Mouse (Mus musculus): ENCODE results near the gene Gadd45b. TPM values are rescaled to one million over a fixed set of nuclear protein-coding genes. Genes with fewer than 3 reads are reported as not detected.

Gadd45b gene
- total RNA-seq, 2 experiments from 2014 or later, result 16.4 to 19.0 TPM

GRCm38 (mm10) chr10:80970159-80970558 lies 40.3 kb downstream of the Gadd45b start:
- DNase-seq (ENCODE audit: low spot score in 2 of 2), result no peak
- intact Hi-C loops (cut with DNase I), result no loop called here

GRCm38 (mm10) chr10:80971533-80971932 lies 41.7 kb downstream of the Gadd45b start:
- intact Hi-C loops (cut with DNase I), result no loop called here
- DNase-seq (ENCODE audit: low spot score in 2 of 2), result no peak

GRCm38 (mm10) chr10:80972071-80972987 lies 42.5 kb downstream of the Gadd45b start:
- DNase-seq (ENCODE audit: low spot score in 2 of 2), result no peak
- intact Hi-C loops (cut with DNase I), result no loop called here

- no peak for DNase-seq (ENCODE audit: low spot score in 2 of 2)
- intact Hi-C loops (cut with DNase I), result no loop called here
These were observed 43.8 kb downstream of the Gadd45b start for GRCm38 (mm10) chr10:80973722-80974121.

- intact Hi-C loops (cut with DNase I), result no loop called here
- no peak for DNase-seq (ENCODE audit: low spot score in 2 of 2)
These were observed 45.6 kb downstream of the Gadd45b start for GRCm38 (mm10) chr10:80975478-80975877.

- DNase-seq (ENCODE audit: low spot score in 2 of 2), result no peak
- intact Hi-C loops (cut with DNase I), result no loop called here
These were observed 51.8 kb downstream of the Gadd45b start for GRCm38 (mm10) chr10:80981564-80982112.

Other genes with a start within 250 kb of the Gadd45b start
- 10 to 100 TPM; 13.4 to 15.8 TPM for gene Mob3a, start 228.1 kb upstream of the Gadd45b start, total RNA-seq (2021)
- 10 to 100 TPM; 35.9 to 42.5 TPM for gene Izumo4, start 227.9 kb upstream of the Gadd45b start, total RNA-seq (2021)
- gene Ap3d1, start 187.8 kb upstream of the Gadd45b start, total RNA-seq (2021), result 100 to 1,000 TPM; 142 to 145 TPM
- gene Dot1l, start 174.9 kb upstream of the Gadd45b start, total RNA-seq (2021), result 10 to 100 TPM; 46.5 to 56.0 TPM
- 10 to 100 TPM; 43.9 to 50.3 TPM for gene Sf3a2, start 131.9 kb upstream of the Gadd45b start, total RNA-seq (2021)
- 10 to 100 TPM; 57.5 to 62.4 TPM for gene Plekhj1, start 131.4 kb upstream of the Gadd45b start, total RNA-seq (2021)
- 1 to 10 TPM; 1.6 to 2.7 TPM for gene Amh, start 124.8 kb upstream of the Gadd45b start, total RNA-seq (2021)
- gene Jsrp1, start 116.6 kb upstream of the Gadd45b start, total RNA-seq (2021), result 1 to 10 TPM; 4.0 to 4.5 TPM
- gene Oaz1, start 103.4 kb upstream of the Gadd45b start, total RNA-seq (2021), result 100 to 1,000 TPM; 500 to 527 TPM
- gene Lingo3, start 86.0 kb upstream of the Gadd45b start, total RNA-seq (2021), result 10 to 100 TPM; 35.6 to 48.0 TPM
- gene Lsm7, start 74.9 kb upstream of the Gadd45b start, total RNA-seq (2021), result 10 to 100 TPM; 35.9 to 47.8 TPM
- gene Sppl2b, start 74.8 kb upstream of the Gadd45b start, total RNA-seq (2021), result 10 to 100 TPM; 58.6 to 66.2 TPM
- gene Tmprss9, start 58.2 kb upstream of the Gadd45b start, total RNA-seq (2021), result under 1 TPM in 1 of 2 experiments, not detected in 1; 0.32 TPM
- 100 to 1,000 TPM; 139 TPM for gene Timm13, start 29.1 kb upstream of the Gadd45b start, total RNA-seq (2021)
- 10 to 100 TPM; 15.1 to 18.9 TPM for gene Lmnb2, start 11.8 kb upstream of the Gadd45b start, total RNA-seq (2021)
- gene Gng7, start 84.9 kb downstream of the Gadd45b start, total RNA-seq (2021), result 100 to 1,000 TPM in 1 of 2 experiments, 10 to 100 TPM in 1; 83.8 to 196 TPM
- gene Diras1, start 95.6 kb downstream of the Gadd45b start, total RNA-seq (2021), result 100 to 1,000 TPM; 108 to 110 TPM
- 10 to 100 TPM; 67.2 to 69.3 TPM for gene Slc39a3, start 107.4 kb downstream of the Gadd45b start, total RNA-seq (2021)
- gene Sgta, start 130.1 kb downstream of the Gadd45b start, total RNA-seq (2021), result 100 to 1,000 TPM; 159 to 169 TPM
- gene Thop1, start 140.0 kb downstream of the Gadd45b start, total RNA-seq (2021), result 10 to 100 TPM; 50.5 to 54.2 TPM
- under 1 TPM; 0.25 to 0.60 TPM for gene Creb3l3, start 168.8 kb downstream of the Gadd45b start, total RNA-seq (2021)
- gene Map2k2, start 175.8 kb downstream of the Gadd45b start, total RNA-seq (2021), result 100 to 1,000 TPM; 122 to 124 TPM
- gene Zbtb7a, start 205.1 kb downstream of the Gadd45b start, total RNA-seq (2021), result 100 to 1,000 TPM; 114 TPM
- gene Pias4, start 237.8 kb downstream of the Gadd45b start, total RNA-seq (2021), result 10 to 100 TPM; 26.6 to 28.7 TPM
- 100 to 1,000 TPM; 854 to 872 TPM for gene Eef2, start 246.6 kb downstream of the Gadd45b start, total RNA-seq (2021)